Mouse (Mus musculus) spleen, adult 2 months (tissue): Measurements from ENCODE around the gene Bspry.

Source experiments
- CTCF ChIP-seq: fragments of 200-500 bp; IDR thresholded peaks from 2 replicates; pipeline ENCODE4 v1.5.1; 2011; ENCODE audit warnings: mild to moderate bottlenecking, inconsistent platforms; ENCODE audit not compliant: insufficient read depth, insufficient read length, insufficient replicate concordance; ENCODE audit errors: extremely low read depth
- POLR2A ChIP-seq: fragments of 200-500 bp; IDR thresholded peaks from 2 replicates; pipeline ENCODE4 v1.6.1; 2011; ENCODE audit warnings: low read depth, low read length, inconsistent platforms

GRCm38 (mm10) chr4:62440986-62441385, 38.9 kb upstream of the Bspry start:
- TF ChIP-seq CTCF (no peak), POLR2A (no peak)
